Mouse (Mus musculus): ENCODE results near the gene Tbx4. TPM values are rescaled to one million over a fixed set of nuclear protein-coding genes. Genes with fewer than 3 reads are reported as not detected.

Tbx4 gene
- 0.04 and 0.19 TPM in 2 replicates for polyA plus RNA-seq (2014; fragmentation: Nextera tagmentation; extraction: Ambion mirVana)

DNA sequence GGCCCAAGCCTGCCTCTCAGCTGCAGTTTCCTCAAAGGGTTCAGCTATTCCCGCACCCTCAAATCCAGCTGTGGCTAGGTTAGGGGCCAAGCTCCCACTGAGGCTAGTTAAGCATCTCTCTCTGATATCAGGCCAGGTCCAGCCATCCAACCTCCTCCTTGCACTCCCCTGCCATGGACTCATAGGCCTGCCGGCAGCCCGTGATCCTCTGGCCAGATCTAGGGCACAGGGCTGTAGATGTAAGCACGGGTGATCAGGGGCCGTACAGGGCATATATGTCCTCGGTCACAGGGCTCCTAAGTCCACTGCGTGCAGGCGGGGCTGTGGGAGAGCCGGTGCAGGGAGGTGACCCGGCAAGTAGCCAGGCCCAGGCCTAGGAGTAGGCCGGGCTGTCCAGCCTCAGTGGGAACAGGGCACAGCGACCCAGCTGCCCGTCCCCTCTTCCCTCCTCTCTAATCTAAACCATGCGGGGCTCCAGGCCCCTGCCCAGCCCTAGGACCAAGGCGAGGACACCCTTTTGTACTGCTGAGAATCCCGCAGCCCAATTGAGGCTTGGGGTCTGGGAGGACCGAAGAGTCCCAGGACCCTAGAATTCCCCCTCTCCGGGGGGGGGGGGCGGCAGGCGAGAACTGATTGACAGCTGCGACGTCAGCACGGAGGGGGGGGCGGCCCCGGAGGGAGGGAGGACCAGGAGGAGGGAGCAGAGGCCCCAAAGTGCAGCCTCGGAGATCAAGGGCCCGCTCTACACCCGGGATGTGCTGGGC is at the start of gene Tbx4:
Gene Tbx4, plus strand, starts transcription at position 758 of the 764 bp plus-strand sequence.
- Histone ChIP-seq H3K4me3 (ENCODE audit: low read depth, low read length) (0 out of 2 replicates have a peak within 1 kb of the TSS, but pooled peaks have one; percentile 1), H3K4me1 (ENCODE audit: control insufficient read depth, insufficient read depth, low read length) (peaks cover 11% of the 10 kb centered on the region; the same call in 1 of the 2 replicates), H3K9me3 (ENCODE audit: control insufficient read depth, low read length) (no peaks in the 10 kb centered on the region), H3K27ac (ENCODE audit: low read depth, low read length) (no peak within 1 kb of the TSS), H3K4me2 (peak within 1 kb of the TSS; percentile 14; the same call in 1 of the 2 replicates), H3K36me3 (ENCODE audit: control insufficient read depth, insufficient read depth, low read length) (no peaks in the 10 kb centered on the region), H3K9ac (ENCODE audit: low read length) (no peak within 1 kb of the TSS), H3K27me3 (ENCODE audit: control insufficient read depth, insufficient read depth, low read length) (peaks cover 61% of the 10 kb centered on the region)
- 9% methylated on average over 22 of the region's 28 CpGs for WGBS
- DNase-seq (ENCODE audit: low spot score, missing footprints) (peak; percentile 93), ATAC-seq (ENCODE audit: low FRiP score) (peak; percentile 14; the same call in 1 of the 2 replicates)

DNA sequence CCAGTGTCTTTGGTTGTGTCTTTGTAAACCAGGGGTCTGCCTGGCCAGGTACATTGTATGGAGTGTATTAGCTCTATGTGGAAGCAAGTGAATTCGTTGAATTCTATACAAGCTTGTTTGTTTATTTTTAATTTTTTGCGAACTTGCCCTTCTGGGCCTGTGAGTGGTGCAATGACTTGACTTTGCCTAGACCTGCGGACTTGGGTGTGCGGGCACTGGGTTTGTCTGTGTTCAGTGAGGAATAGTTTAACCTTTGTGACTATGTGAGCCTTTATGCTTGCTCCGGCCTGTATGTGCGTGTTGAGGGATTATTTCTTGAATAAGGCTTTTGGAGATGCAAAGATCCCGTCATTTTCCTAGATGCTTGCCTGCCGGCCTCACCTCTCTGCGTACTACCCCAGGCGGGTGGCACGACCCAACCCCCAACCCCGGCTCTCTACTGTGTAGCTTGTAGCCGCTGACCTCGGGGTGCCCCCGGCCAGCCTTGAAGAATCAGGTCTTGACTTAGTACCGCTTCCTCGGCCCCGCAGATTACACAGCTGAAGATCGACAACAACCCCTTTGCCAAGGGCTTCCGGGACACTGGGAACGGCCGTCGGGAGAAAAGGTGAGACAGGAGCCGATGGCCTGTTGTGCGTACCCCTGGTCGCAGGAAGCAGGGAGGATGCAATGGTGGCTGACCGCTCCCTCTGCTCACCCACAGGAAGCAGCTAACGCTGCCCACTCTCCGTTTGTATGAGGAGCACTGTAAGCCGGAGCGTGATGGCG is 49.5 kb upstream of the Tbx4 start:
- DNase-seq (ENCODE audit: low spot score, missing footprints) (peak; percentile 97), ATAC-seq (ENCODE audit: low FRiP score) (no peak)
- Histone ChIP-seq H3K4me2 (no peak overlapping the region), H3K27me3 (ENCODE audit: control insufficient read depth, insufficient read depth, low read length) (peaks cover 100% of the 10 kb centered on the region), H3K9ac (ENCODE audit: low read length) (no peak overlapping the region), H3K9me3 (ENCODE audit: control insufficient read depth, low read length) (no peaks in the 10 kb centered on the region), H3K4me3 (ENCODE audit: low read depth, low read length) (no peak overlapping the region), H3K27ac (ENCODE audit: low read depth, low read length) (no peak overlapping the region), H3K4me1 (ENCODE audit: control insufficient read depth, insufficient read depth, low read length) (peaks cover 19% of the 10 kb centered on the region), H3K36me3 (ENCODE audit: control insufficient read depth, insufficient read depth, low read length) (no peaks in the 10 kb centered on the region)
- WGBS, result 1% methylated on average over 32 of the region's 32 CpGs

DNA sequence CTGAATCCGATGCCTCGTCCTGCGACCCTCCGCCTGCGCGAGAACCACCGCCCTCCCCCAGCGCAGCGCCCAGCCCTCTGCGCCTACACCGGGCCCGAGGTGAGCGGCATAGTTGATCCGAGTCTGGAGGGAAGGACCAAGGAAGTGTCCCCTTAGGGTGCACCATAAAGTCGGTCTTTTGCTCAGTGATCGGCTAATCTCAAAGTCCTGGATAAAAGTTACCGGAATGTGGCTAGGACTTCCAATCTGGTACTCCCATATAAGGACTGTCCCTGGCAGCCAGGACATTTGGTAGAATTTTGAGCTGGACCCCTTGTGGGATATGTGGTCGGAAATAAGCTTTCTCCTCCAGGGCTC is 49.0 kb upstream of the Tbx4 start:
- no peak overlapping the region for H3K9ac ChIP-seq (ENCODE audit: low read length)
- H3K4me3 ChIP-seq (ENCODE audit: low read depth, low read length), result no peak overlapping the region
- ATAC-seq (ENCODE audit: low FRiP score) (no peak), DNase-seq (ENCODE audit: low spot score, missing footprints) (no peak)
- WGBS, result under 1% methylated on average over 18 of the region's 18 CpGs
- H3K27me3 ChIP-seq (ENCODE audit: control insufficient read depth, insufficient read depth, low read length), result peaks cover 100% of the 10 kb centered on the region
- no peaks in the 10 kb centered on the region for H3K36me3 ChIP-seq (ENCODE audit: control insufficient read depth, insufficient read depth, low read length)
- H3K27ac ChIP-seq (ENCODE audit: low read depth, low read length), result no peak overlapping the region
- peaks cover 17% of the 10 kb centered on the region for H3K4me1 ChIP-seq (ENCODE audit: control insufficient read depth, insufficient read depth, low read length)
- no peak overlapping the region for H3K4me2 ChIP-seq
- no peaks in the 10 kb centered on the region for H3K9me3 ChIP-seq (ENCODE audit: control insufficient read depth, low read length)

DNA sequence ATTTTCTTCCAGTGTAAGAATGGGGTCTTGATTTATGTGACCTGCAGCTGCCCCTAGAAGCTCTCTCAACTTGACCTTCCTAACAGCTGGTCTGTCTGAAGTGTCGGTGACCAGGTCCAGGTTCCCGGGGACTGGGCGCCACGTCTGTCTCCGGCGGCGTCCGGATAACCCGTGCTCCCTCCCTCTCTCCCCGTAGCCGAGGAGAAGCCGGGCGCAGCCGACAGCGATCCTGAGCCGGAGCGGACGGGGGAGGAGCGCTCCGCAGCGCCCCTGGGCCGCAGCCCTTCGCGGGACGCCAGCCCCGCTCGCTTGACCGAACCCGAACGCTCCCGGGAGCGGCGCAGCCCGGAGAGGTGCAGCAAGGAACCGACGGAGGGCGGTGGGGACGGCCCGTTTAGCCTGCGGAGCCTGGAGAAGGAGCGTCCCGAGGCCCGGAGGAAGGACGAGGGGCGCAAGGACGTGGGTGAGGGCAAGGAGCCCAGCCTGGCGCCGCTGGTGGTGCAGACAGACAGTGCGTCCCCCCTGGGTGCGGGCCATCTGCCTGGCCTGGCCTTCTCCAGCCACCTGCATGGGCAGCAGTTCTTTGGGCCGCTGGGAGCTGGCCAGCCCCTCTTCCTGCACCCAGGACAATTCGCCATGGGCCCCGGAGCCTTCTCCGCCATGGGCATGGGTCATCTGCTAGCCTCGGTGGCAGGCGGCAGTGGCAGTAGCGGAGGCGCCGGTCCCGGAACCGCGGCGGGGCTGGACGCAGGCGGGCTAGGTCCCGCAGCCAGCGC is 48.4 kb upstream of the Tbx4 start:
- H3K36me3 ChIP-seq (ENCODE audit: control insufficient read depth, insufficient read depth, low read length), result no peaks in the 10 kb centered on the region
- peaks cover 100% of the 10 kb centered on the region for H3K27me3 ChIP-seq (ENCODE audit: control insufficient read depth, insufficient read depth, low read length)
- H3K9me3 ChIP-seq (ENCODE audit: control insufficient read depth, low read length), result no peaks in the 10 kb centered on the region
- WGBS, result under 1% methylated on average over 65 of the region's 67 CpGs
- peak overlapping the region; percentile 9; the same call in 1 of the 2 replicates for H3K4me3 ChIP-seq (ENCODE audit: low read depth, low read length)
- H3K27ac ChIP-seq (ENCODE audit: low read depth, low read length), result no peak overlapping the region
- 0 out of 2 replicates have a peak overlapping the region, but pooled peaks have one; percentile 7 for H3K9ac ChIP-seq (ENCODE audit: low read length)
- peak; percentile 98 for DNase-seq (ENCODE audit: low spot score, missing footprints)
- peaks cover 13% of the 10 kb centered on the region for H3K4me1 ChIP-seq (ENCODE audit: control insufficient read depth, insufficient read depth, low read length)
- H3K4me2 ChIP-seq, result peak overlapping the region; percentile 7; the same call in 1 of the 2 replicates
- no peak for ATAC-seq (ENCODE audit: low FRiP score)

DNA sequence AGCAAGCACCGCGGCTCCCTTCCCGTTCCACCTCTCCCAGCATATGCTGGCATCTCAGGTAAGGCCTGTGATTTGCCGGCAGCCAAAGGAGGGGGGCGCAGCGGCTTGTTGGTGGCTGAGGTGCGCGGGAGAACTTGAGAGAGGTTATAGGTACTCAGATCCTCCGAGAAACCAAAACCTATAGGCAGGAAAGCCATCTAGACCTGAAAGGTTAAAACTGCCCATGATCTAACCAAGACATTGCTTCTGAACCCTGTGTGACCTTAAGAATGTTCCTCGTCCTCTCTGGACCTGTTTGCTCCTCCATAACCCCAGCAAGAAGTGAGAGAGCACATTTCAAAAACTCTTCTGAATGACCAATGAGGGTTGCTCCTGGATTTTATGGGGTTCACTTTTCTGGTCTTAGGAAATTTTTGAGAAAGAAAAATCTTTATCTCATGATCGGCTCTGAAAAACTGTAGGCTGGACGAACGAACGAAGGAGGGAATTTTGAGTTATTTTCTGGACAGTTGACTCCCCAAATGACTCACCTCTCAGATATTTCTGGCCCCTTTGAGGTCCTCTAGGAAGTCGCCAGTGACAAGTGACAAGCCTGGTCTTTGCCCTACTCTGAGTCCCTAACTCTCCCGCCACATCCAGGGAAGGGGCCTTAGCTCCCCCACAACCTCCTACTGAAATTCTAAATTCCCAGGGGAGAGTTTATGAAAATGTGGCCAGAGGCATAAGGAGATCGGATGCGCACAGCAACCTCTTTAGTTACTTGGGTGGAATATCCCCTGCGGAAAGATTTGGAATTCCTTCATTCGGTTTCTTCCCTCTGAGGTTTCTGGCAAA is 47.6 kb upstream of the Tbx4 start:
- Histone ChIP-seq H3K27me3 (ENCODE audit: control insufficient read depth, insufficient read depth, low read length) (peaks cover 100% of the 10 kb centered on the region), H3K36me3 (ENCODE audit: control insufficient read depth, insufficient read depth, low read length) (no peaks in the 10 kb centered on the region), H3K27ac (ENCODE audit: low read depth, low read length) (no peak overlapping the region), H3K9ac (ENCODE audit: low read length) (no peak overlapping the region), H3K4me2 (no peak overlapping the region), H3K4me1 (ENCODE audit: control insufficient read depth, insufficient read depth, low read length) (peaks cover 10% of the 10 kb centered on the region; the same call in 1 of the 2 replicates), H3K9me3 (ENCODE audit: control insufficient read depth, low read length) (no peaks in the 10 kb centered on the region), H3K4me3 (ENCODE audit: low read depth, low read length) (no peak overlapping the region)
- ATAC-seq (ENCODE audit: low FRiP score), result no peak
- WGBS, result 2% methylated on average over 20 of the region's 20 CpGs
- DNase-seq (ENCODE audit: low spot score, missing footprints), result peak; percentile 97

DNA sequence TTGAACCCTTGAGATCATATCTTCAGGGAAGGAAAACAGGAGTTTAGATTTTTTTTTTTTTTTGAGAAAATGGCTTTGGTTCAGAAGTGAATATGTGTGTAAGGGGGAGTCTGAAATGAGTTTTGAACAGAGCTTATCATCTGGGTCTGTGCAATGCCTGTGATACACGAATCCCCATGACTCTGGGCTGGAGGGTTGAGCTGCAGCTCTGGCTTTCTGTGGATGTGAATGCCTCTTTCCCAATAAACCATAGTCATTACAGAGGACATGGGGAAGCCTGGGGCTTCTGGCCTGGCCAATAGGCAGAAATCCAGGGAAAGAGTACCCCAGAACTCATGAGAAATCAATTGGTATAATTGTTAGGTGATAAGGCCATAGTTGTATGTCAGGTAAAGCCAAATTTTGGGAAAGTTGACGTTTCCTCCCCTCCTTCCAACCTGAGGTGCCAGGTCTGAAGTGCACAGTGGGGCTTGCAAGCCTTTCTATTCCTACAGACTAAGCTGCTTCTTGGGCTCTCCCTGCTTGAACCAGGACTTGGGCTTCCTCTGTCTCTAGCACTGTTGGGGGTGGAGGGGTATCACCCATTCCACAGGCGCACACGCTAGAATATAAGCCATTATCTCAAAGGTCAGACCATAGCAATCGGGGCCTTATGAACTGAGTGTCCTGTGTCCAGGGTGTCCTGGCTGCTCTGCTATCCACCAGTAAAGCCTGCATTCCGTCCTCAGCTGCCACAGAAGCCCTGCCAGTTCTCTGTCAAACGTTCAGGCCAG is 46.8 kb upstream of the Tbx4 start:
- DNase-seq (ENCODE audit: low spot score, missing footprints) (peak; percentile 92), ATAC-seq (ENCODE audit: low FRiP score) (no peak)
- WGBS, result 4% methylated on average over 7 of the region's 7 CpGs
- Histone ChIP-seq H3K4me3 (ENCODE audit: low read depth, low read length) (no peak overlapping the region), H3K36me3 (ENCODE audit: control insufficient read depth, insufficient read depth, low read length) (no peaks in the 10 kb centered on the region), H3K9ac (ENCODE audit: low read length) (no peak overlapping the region), H3K4me1 (ENCODE audit: control insufficient read depth, insufficient read depth, low read length) (peaks cover 10% of the 10 kb centered on the region; the same call in 1 of the 2 replicates), H3K27me3 (ENCODE audit: control insufficient read depth, insufficient read depth, low read length) (peaks cover 93% of the 10 kb centered on the region), H3K9me3 (ENCODE audit: control insufficient read depth, low read length) (no peaks in the 10 kb centered on the region), H3K27ac (ENCODE audit: low read depth, low read length) (no peak overlapping the region), H3K4me2 (no peak overlapping the region)

DNA sequence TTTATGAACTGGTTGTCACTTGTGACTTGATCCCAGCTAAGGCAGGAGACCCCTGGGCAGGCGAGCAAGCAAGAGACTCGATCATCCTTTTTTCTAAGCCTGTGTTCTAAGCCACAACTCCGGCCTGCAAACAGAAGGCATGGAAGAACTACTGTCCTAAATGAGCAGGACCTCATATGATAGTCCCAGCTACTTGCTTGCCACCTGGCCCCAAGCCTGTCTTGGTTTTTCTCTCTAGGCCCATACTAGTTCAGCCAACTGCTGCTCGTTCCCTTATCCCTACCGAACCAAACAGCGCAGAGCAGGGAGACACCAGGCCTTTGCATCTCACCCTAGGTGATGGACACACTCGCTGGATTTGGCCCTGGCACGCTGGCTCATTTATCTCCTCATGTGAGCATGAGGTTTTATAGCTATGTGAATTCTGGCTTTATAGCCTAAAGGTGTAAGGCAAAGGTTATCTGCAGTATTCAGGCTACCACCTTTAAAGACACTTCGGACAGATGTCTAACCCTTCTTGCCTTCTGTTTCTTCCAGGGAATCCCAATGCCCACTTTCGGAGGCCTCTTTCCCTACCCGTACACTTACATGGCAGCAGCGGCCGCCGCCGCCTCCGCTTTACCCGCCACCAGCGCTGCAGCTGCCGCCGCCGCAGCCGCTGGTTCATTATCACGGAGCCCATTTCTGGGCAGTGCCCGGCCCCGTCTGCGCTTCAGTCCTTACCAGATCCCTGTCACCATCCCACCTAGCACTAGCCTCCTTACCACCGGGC is 46.0 kb upstream of the Tbx4 start:
- Histone ChIP-seq H3K27me3 (ENCODE audit: control insufficient read depth, insufficient read depth, low read length) (peaks cover 91% of the 10 kb centered on the region), H3K36me3 (ENCODE audit: control insufficient read depth, insufficient read depth, low read length) (no peaks in the 10 kb centered on the region), H3K4me2 (no peak overlapping the region), H3K9ac (ENCODE audit: low read length) (no peak overlapping the region), H3K4me1 (ENCODE audit: control insufficient read depth, insufficient read depth, low read length) (peaks cover 10% of the 10 kb centered on the region; the same call in 1 of the 2 replicates), H3K9me3 (ENCODE audit: control insufficient read depth, low read length) (no peaks in the 10 kb centered on the region), H3K4me3 (ENCODE audit: low read depth, low read length) (peak overlapping the region; percentile 8; the same call in 1 of the 2 replicates), H3K27ac (ENCODE audit: low read depth, low read length) (no peak overlapping the region)
- WGBS, result 2% methylated on average over 27 of the region's 27 CpGs
- ATAC-seq (ENCODE audit: low FRiP score), result no peak
- DNase-seq (ENCODE audit: low spot score, missing footprints), result peak; percentile 97

Data from midbrain, embryonic 11.5 days (tissue).